Mouse (Mus musculus) v-Abl transformed pro-B cells (cell line): ENCODE measurements around the gene Muc15.

Source experiments
- in situ Hi-C, 2 experiments: fragments of 400-800 bp; cut with MboI; formaldehyde crosslinking; loops; one replicate each; pipeline ENCODE4 v1.15.1; 2025; ENCODE audit not compliant: unreplicated experiment in 2 of 2

The Muc15 gene

DNA sequence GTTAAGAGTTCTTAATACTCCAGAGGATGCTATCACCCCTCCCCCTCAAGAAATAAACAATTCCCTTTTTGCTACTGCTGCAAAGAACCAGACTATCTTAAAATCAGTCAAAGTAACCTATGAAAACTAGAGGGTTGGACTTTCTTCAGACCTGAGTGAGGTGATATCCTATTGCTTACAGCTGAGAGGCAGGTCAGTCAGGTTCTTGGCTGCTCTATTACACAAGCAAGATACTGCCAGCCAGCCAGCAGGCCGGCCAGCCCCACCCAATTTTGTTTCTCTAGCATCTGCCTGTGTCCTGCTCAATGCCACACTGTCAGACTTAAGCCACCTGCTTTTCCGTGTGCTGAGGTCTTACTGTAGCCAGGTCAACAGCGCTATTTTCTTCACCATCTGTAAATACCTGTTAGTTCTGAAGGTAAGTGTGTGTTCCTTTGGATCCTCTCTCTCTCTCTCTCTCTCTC, at the start of gene Muc15:
Gene Muc15, plus strand, starts transcription at position 51 of the 464 bp plus-strand sequence.
- in situ Hi-C loops, result no loop called here

DNA sequence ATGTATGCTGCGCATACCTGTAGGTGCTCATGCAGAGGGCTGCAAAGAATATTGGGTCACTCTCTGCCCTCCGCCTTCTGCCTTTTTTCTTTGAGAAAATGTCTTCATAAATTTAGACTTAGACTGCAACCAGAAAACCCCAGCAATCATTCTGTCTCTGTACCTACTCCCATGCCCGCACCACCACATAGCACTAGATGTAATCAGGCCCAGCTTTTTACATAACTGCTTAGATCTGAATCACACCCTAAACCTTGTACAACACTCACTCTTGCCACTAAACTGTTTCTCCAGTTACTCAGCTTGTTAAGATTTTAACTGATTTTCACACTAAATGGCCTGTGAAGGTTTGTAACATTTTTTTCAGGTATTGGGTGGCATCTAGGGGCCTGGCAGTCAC, 11.7 kb upstream of the Muc15 start:
- in situ Hi-C loops, result no loop called here

DNA sequence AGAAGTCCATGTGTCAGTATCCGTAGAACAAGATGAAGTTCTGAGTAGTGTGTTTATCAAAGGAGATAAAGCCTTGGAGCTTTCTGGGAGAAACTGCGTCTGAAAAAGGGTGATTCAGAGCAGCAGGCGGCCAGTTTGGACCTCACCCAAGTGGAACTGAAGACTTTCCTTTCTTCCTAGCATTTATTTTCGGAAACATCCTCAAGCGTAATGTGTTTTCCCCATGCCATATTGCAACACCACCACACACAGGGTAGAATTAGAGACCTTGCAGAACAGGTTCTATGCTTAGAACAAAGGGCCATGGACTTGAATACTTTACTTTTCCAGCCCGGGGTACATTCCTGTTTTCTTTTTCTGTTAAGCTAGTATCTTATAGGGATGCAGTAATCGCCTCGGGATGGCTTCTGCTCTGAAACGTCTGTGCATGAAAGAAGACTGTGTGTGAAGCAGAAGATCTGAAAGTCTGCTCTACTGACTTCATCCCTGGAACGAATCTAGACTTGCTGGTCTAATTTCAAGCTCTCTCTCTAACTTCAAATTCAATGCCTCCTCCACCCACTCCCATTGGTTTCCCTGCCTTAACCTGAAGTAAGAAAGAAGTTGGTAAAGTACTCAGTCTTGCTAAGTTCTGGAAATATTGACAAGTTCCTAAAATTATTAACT, 11.0 kb upstream of the Muc15 start:
- in situ Hi-C loops, result no loop called here

DNA sequence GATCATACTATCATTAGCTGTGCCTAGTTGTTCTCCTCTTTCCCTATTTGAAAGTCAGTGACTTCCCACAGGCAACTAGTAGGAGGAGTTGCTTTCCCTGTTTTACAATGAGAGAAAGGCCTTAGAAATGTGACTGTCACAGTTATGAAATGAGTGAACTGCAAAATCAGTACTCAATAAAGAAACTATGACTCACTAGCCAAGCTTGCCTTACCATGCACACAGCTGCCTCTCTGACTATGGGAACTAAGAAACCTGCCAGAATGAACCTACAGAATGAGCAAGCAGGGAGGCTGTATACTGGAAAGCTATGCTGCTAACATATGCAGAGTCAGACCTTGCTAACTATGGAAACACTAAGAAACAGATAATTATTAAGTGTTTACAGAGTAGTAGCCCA, 2.1 kb upstream of the Muc15 start:
- in situ Hi-C loops, result no loop called here

DNA sequence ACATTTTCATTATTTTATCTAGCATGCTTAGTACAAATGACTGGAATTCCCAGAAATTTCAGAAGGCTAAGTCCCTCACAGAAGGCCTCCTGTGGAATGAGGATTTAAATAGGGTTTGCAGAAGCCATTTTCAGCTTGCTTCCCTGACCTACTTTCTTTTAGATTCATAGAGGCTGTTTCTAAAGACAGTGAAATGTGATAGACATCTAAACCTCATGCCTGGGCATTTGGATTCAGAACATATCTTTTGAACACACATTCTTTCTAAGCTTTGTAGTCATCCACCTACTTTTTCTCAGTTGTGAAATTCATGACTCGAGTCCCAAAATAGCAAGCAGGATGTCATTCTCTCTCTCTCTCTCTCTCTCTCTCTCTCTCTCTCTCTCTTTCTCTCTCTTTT, 1.1 kb downstream of the Muc15 start:
- in situ Hi-C loops, result no loop called here

DNA sequence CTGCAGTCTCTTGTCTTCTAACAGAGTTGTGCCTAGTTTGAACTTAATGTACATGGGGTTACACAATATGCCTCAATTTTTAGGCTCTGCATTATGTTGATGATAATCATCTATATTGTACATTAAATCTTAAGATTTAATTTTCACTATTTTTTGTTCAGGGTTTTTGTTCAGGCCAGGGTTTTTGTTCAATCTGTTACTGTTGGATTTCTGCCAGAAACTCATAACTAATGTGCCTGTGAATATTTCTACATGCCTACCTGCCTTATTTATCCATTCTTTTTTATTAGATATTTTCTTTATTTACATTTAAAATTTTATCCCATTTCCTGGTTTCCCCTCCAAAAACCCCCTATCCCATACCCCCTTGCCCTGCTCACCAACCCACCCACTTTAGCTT, 5.0 kb downstream of the Muc15 start:
- in situ Hi-C loops, result no loop called here

DNA sequence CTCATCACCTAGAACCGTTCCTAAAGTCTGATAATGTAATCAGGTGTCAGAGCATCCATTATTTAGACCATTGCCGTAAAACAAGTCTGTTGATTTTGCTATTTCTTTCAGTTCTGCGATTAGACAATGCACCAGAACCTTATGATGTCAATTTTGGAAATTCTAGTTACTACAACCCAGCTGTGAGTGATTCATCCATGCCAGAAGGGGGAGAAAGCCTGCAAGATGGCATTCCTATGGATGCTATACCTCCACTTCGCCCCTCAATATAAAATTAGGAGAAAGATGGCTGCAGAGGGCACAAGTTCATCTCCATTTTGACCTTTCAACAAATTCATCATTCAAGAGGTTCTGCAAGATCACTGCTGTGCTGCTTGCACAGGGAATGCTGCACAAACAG, 16.1 kb downstream of the Muc15 start:
- in situ Hi-C loops, result no loop called here

DNA sequence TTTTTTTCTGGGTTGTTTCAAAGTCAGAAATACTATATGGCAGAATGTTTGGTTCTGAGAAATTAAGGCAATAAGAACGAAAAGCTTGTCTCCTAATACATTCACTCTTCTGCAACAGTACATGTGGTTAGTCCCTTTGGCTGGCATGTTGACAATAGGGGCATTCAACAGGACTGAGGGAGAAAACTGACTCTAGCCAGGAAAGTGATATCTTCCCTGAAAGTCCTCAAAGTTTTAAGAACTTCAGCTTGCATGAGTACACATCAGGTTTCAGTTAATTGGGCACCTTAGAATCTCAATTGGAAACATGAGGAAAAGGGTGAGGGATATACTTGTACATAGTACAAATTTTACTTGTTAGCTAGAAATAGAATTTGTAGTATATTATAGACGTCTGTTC, 16.8 kb downstream of the Muc15 start:
- in situ Hi-C loops, result no loop called here

DNA sequence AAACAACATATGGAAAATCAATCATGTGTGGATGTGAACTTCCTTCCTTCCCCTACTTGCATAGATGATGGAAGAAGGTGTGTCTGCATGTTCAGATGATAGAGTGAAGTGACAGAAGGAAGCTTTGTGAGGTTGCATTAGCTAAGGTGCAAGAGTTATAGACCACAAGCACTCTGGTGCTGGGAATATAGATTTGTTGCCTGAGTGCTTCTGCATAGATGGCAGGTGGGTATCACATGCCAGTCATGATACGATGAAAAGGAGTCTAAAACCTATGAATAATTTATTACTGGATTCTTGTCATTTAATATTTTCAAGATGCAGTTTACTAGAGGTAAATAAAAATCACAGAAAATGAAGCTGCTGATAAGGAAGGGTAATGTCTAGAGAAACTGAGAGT, 18.6 kb downstream of the Muc15 start:
- in situ Hi-C loops, result no loop called here

DNA sequence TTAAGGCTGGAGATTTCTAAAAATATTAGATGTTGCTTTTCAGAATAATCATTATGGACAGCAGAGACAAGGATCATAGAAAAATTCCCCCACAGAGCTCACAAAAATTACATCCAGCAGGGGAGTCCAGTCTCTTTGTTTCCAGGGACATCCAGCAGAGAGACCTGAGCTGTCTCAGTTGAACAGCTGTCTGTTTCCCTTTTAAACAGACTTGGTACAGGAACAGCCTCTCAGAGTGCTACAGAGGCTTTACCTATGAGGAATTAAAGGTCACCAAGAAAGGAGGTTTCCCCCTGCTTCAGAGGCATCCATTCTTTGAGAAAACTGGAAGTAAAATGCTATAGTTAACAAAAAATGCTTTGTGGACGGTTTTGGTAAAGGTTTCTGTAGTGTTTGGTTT, 19.4 kb downstream of the Muc15 start:
- in situ Hi-C loops, result no loop called here

DNA sequence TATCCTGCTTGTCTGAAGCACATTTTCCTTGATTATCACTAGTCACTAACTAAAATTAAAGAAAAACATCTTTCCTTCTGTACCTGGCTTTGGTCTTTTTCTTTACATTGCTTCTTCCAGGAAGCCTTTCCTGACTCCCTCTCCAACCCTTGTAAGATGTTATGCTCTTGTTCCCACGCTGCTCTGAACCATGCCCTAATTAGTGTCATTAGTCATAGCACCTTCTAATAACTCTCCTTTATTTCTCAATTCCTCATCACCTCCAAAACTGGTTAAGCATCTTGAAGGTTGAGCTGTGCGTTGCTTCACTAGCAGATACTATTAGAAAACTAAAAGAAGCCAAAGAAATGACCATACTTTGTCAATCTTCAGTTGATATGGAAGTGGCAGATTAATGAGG, 36.4 kb downstream of the Muc15 start:
- in situ Hi-C loops, result no loop called here

DNA sequence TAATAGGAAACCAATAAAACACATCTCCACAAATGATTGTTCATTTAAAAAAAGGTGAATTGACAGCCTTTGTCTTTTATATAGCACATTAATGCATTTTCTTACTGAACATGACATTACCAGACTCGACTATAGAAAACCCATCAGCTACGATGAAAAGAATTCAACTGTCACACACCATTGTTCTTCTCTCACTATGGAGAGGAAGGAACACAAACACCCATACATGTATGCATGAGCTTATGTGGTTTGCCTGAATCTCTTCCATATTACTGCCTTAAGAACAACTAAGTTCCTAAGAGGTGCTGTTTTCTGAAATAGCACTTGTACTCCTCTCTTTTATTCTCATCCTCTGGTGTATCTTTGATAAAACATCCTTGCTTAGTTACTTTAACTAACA, 38.3 kb downstream of the Muc15 start:
- in situ Hi-C loops, result no loop called here

DNA sequence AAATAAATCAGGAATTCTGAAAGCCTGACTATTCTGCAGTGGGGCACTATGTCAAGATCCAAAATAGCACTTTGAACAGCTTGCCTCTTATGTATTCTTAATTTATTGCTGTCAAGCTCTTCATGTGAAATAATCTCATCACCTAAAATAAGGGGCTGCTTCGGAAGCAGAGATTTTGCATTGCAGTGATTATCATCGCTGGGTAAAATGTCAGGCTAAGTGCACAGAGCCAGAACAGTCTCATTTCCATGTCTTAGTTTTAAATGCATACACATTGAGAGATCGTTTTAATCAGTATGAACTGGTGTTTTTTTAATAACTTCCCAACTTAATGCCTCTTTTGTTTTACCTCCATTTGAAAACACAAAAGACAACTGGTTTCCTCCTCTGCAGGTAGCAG, 66.3 kb downstream of the Muc15 start:
- in situ Hi-C loops, result no loop called here
